Mouse (Mus musculus): ENCODE data around the gene Golga1. TPM values are rescaled to one million over a fixed set of nuclear protein-coding genes. Genes with fewer than 3 reads are reported as not detected.
"Not testable (repeated sequence)": the region's sequence is repeated elsewhere in the genome, so short reads cannot be mapped to it uniquely, and the experiment has no call there.

Golga1 gene
- polyA plus RNA-seq, 1 experiment: 36.3 TPM

GRCm38 (mm10) chr2:39064687-39065399 lies 498 bp downstream of the Golga1 start:
- H3K4me1 ChIP-seq (ENCODE audit: control insufficient read depth, insufficient read depth, low read length): peaks cover 2% of the 10 kb centered on the region; the same call in 1 of the 2 replicates
- H3K4me3 ChIP-seq (ENCODE audit: insufficient read depth, low read length): peak overlapping the region; percentile 78
- no peak overlapping the region for H3K27ac ChIP-seq (ENCODE audit: insufficient read depth, low read length)
- no peak for TF ChIP-seq POLR2A (IDR thresholded peaks at IDR 0.05; ENCODE audit: low read depth, low read length)
- no peak for TF ChIP-seq CTCF (IDR thresholded peaks at IDR 0.05; ENCODE audit: borderline replicate concordance, insufficient read depth, low read length)

- TF ChIP-seq CTCF (IDR thresholded peaks at IDR 0.05; ENCODE audit: borderline replicate concordance, insufficient read depth, low read length): no peak
- TF ChIP-seq POLR2A (IDR thresholded peaks at IDR 0.05; ENCODE audit: low read depth, low read length): no peak
- no peak overlapping the region for H3K27ac ChIP-seq (ENCODE audit: insufficient read depth, low read length)
- no peak overlapping the region for H3K4me3 ChIP-seq (ENCODE audit: insufficient read depth, low read length)
- no peaks in the 10 kb centered on the region for H3K4me1 ChIP-seq (ENCODE audit: control insufficient read depth, insufficient read depth, low read length)
Measured at GRCm38 (mm10) chr2:39048515-39048914, 16.8 kb downstream of the Golga1 start.

GRCm38 (mm10) chr2:39040215-39040614 lies 25.1 kb downstream of the Golga1 start:
- TF ChIP-seq CTCF (IDR thresholded peaks at IDR 0.05; ENCODE audit: borderline replicate concordance, insufficient read depth, low read length): no peak
- no peak for TF ChIP-seq POLR2A (IDR thresholded peaks at IDR 0.05; ENCODE audit: low read depth, low read length)
- Histone ChIP-seq H3K4me1 (ENCODE audit: control insufficient read depth, insufficient read depth, low read length) (no peaks in the 10 kb centered on the region), H3K27ac (ENCODE audit: insufficient read depth, low read length) (no peak overlapping the region), H3K4me3 (ENCODE audit: insufficient read depth, low read length) (no peak overlapping the region)

GRCm38 (mm10) chr2:39031611-39032010 lies 33.7 kb downstream of the Golga1 start:
- no peak for TF ChIP-seq POLR2A (IDR thresholded peaks at IDR 0.05; ENCODE audit: low read depth, low read length)
- TF ChIP-seq CTCF (IDR thresholded peaks at IDR 0.05; ENCODE audit: borderline replicate concordance, insufficient read depth, low read length): no peak
- Histone ChIP-seq H3K4me1 (ENCODE audit: control insufficient read depth, insufficient read depth, low read length) (no peaks in the 10 kb centered on the region), H3K4me3 (ENCODE audit: insufficient read depth, low read length) (no peak overlapping the region), H3K27ac (ENCODE audit: insufficient read depth, low read length) (no peak overlapping the region)

GRCm38 (mm10) chr2:39020004-39020403 lies 45.3 kb downstream of the Golga1 start:
- H3K27ac ChIP-seq (ENCODE audit: insufficient read depth, low read length): no peak overlapping the region
- TF ChIP-seq POLR2A (IDR thresholded peaks at IDR 0.05; ENCODE audit: low read depth, low read length) (no peak), CTCF (IDR thresholded peaks at IDR 0.05; ENCODE audit: borderline replicate concordance, insufficient read depth, low read length) (no peak)
- no peaks in the 10 kb centered on the region for H3K4me1 ChIP-seq (ENCODE audit: control insufficient read depth, insufficient read depth, low read length)
- H3K4me3 ChIP-seq (ENCODE audit: insufficient read depth, low read length): no peak overlapping the region

- H3K27ac ChIP-seq (ENCODE audit: insufficient read depth, low read length): no peak overlapping the region
- TF ChIP-seq CTCF (IDR thresholded peaks at IDR 0.05; ENCODE audit: borderline replicate concordance, insufficient read depth, low read length): no peak
- no peak for TF ChIP-seq POLR2A (IDR thresholded peaks at IDR 0.05; ENCODE audit: low read depth, low read length)
- H3K4me1 ChIP-seq (ENCODE audit: control insufficient read depth, insufficient read depth, low read length): peaks cover 3% of the 10 kb centered on the region; the same call in 1 of the 2 replicates
- H3K4me3 ChIP-seq (ENCODE audit: insufficient read depth, low read length): no peak overlapping the region
Measured at GRCm38 (mm10) chr2:39016581-39016980, 48.8 kb downstream of the Golga1 start.

GRCm38 (mm10) chr2:39012768-39013279 lies 52.5 kb downstream of the Golga1 start:
- Histone ChIP-seq H3K27ac (ENCODE audit: insufficient read depth, low read length) (no peak overlapping the region), H3K4me3 (ENCODE audit: insufficient read depth, low read length) (no peak overlapping the region), H3K4me1 (ENCODE audit: control insufficient read depth, insufficient read depth, low read length) (peaks cover 13% of the 10 kb centered on the region)
- TF ChIP-seq POLR2A (IDR thresholded peaks at IDR 0.05; ENCODE audit: low read depth, low read length) (no peak), CTCF (IDR thresholded peaks at IDR 0.05; ENCODE audit: borderline replicate concordance, insufficient read depth, low read length) (no peak)

- no peak overlapping the region for H3K4me3 ChIP-seq (ENCODE audit: insufficient read depth, low read length)
- peak overlapping the region; percentile 79 for H3K27ac ChIP-seq (ENCODE audit: insufficient read depth, low read length)
Measured at GRCm38 (mm10) chr2:39011971-39012370, 53.4 kb downstream of the Golga1 start.

GRCm38 (mm10) chr2:39011264-39011663 lies 54.1 kb downstream of the Golga1 start:
- Histone ChIP-seq H3K4me1 (ENCODE audit: control insufficient read depth, insufficient read depth, low read length) (peaks cover 13% of the 10 kb centered on the region), H3K4me3 (ENCODE audit: insufficient read depth, low read length) (no peak overlapping the region), H3K27ac (ENCODE audit: insufficient read depth, low read length) (peak overlapping the region; percentile 79)
- no peak for TF ChIP-seq CTCF (IDR thresholded peaks at IDR 0.05; ENCODE audit: borderline replicate concordance, insufficient read depth, low read length)
- TF ChIP-seq POLR2A (IDR thresholded peaks at IDR 0.05; ENCODE audit: low read depth, low read length): peak; percentile 10; the same call in 1 of the 2 replicates

More at GRCm38 (mm10) chr2:39011971-39012370, 53.4 kb downstream of the Golga1 start:
- TF ChIP-seq CTCF (IDR thresholded peaks at IDR 0.05; ENCODE audit: borderline replicate concordance, insufficient read depth, low read length): no peak
- TF ChIP-seq POLR2A (IDR thresholded peaks at IDR 0.05; ENCODE audit: low read depth, low read length): no peak
- H3K4me1 ChIP-seq (ENCODE audit: control insufficient read depth, insufficient read depth, low read length): peaks cover 13% of the 10 kb centered on the region

- H3K4me1 ChIP-seq (ENCODE audit: control insufficient read depth, insufficient read depth, low read length): peaks cover 16% of the 10 kb centered on the region
- H3K27ac ChIP-seq (ENCODE audit: insufficient read depth, low read length); H3K4me3 ChIP-seq (ENCODE audit: insufficient read depth, low read length): not testable (repeated sequence)
Measured at GRCm38 (mm10) chr2:39010144-39010543, 55.2 kb downstream of the Golga1 start.
